Mouse (Mus musculus) stomach, embryonic 15.5 days (tissue): ENCODE data around the gene Olfr934. TPM values are rescaled to one million over a fixed set of nuclear protein-coding genes. Genes with fewer than 3 reads are reported as not detected.

Experiments
- ATAC-seq: fragments of 200-750 bp; cut with Nextera tagmentation; 2 replicates; pipeline ENCODE4 v1.8.0; 2017; ENCODE audit warnings: low read depth, moderate number of reproducible peaks, moderate TSS enrichment; ENCODE audit not compliant: insufficient read depth, low FRiP score
- H3K27ac ChIP-seq: fragments of 300-500 bp; sonication (generic); 2 replicates; pipeline ENCODE4 v1.5.1; 2015; ENCODE audit warnings: mild to moderate bottlenecking, inconsistent platforms
- H3K27me3 ChIP-seq: fragments of 300-500 bp; sonication (generic); replicated peaks from 2 replicates; pipeline ENCODE4 v1.6.1; 2015; ENCODE audit warnings: inconsistent platforms
- H3K36me3 ChIP-seq: fragments of 300-500 bp; sonication (generic); 2 replicates; pipeline ENCODE4 v1.6.1; 2015; ENCODE audit warnings: inconsistent platforms
- H3K4me1 ChIP-seq: fragments of 300-500 bp; sonication (generic); 2 replicates; pipeline ENCODE4 v1.6.1; 2015; ENCODE audit warnings: inconsistent platforms
- H3K4me2 ChIP-seq: fragments of 300-500 bp; sonication (generic); 2 replicates; pipeline ENCODE4 v1.6.1; 2015; ENCODE audit warnings: mild to moderate bottlenecking, inconsistent platforms
- H3K4me3 ChIP-seq: fragments of 300-500 bp; sonication (generic); replicated peaks from 2 replicates; pipeline ENCODE4 v1.5.1; 2015; ENCODE audit warnings: inconsistent platforms
- H3K9ac ChIP-seq: fragments of 300-500 bp; sonication (generic); 2 replicates; pipeline ENCODE4 v1.6.1; 2015; ENCODE audit warnings: inconsistent platforms
- H3K9me3 ChIP-seq: fragments of 300-500 bp; sonication (generic); 2 replicates; pipeline ENCODE4 v1.6.1; 2016; ENCODE audit warnings: inconsistent platforms
- whole genome bisulfite sequencing: fragments of 180-500 bp; shearing (Covaris S2); methylation state at CpG from one replicate; pipeline ENCODE4 v1.1.7; 2015; 5-methylcytosine and 5-hydroxymethylcytosine counted together
- polyA plus RNA-seq: library from polyadenylated mRNA; unstranded; fragments of >200 nt; fragmentation: Nextera tagmentation; extraction: Ambion mirVana; gene quantifications from 2 replicates; pipeline ENCODE4 v1.2.1, GENCODE M21; 2015

Gene Olfr934
- polyA plus RNA-seq, result not detected in 2 replicates

GRCm38 (mm10) chr9:38988215-38988614 is at the start of gene Olfr934:
Gene Olfr934, minus strand, starts transcription at chr9:38988315.
- Histone ChIP-seq H3K9ac (no peak within 1 kb of the TSS), H3K9me3 (no peaks in the 10 kb centered on the region), H3K36me3 (no peaks in the 10 kb centered on the region), H3K4me3 (no peak within 1 kb of the TSS), H3K4me1 (no peaks in the 10 kb centered on the region), H3K4me2 (no peak within 1 kb of the TSS), H3K27ac (no peak within 1 kb of the TSS), H3K27me3 (no peaks in the 10 kb centered on the region)
- 91% methylated on average over 2 of the region's 2 CpGs for WGBS
- no peak for ATAC-seq

- WGBS, result 77% methylated on average over 1 of the region's 1 CpGs
- H3K9me3 ChIP-seq, result no peaks in the 10 kb centered on the region
- H3K4me1 ChIP-seq, result no peaks in the 10 kb centered on the region
- no peak within 1 kb of the TSS for H3K27ac ChIP-seq
- no peak within 1 kb of the TSS for H3K4me2 ChIP-seq
- no peaks in the 10 kb centered on the region for H3K36me3 ChIP-seq
- ATAC-seq, result no peak
- no peaks in the 10 kb centered on the region for H3K27me3 ChIP-seq
- H3K9ac ChIP-seq, result no peak within 1 kb of the TSS
- no peak within 1 kb of the TSS for H3K4me3 ChIP-seq
These were observed 35.2 kb upstream of the Olfr934 start, which contains the start of gene Olfr146 for GRCm38 (mm10) chr9:39023277-39023676. Gene Olfr146, minus strand, starts transcription at chr9:39023377.

GRCm38 (mm10) chr9:38999583-38999982 is 11.5 kb upstream of the Olfr934 start, which contains the start of gene Olfr935:
Gene Olfr935, minus strand, starts transcription at chr9:38999683.
- Histone ChIP-seq H3K4me2 (no peak within 1 kb of the TSS), H3K4me1 (no peaks in the 10 kb centered on the region), H3K27ac (no peak within 1 kb of the TSS), H3K4me3 (no peak within 1 kb of the TSS), H3K36me3 (no peaks in the 10 kb centered on the region), H3K9ac (no peak within 1 kb of the TSS), H3K27me3 (no peaks in the 10 kb centered on the region), H3K9me3 (no peaks in the 10 kb centered on the region)
- ATAC-seq, result no peak
- WGBS, result 77% methylated on average over 2 of the region's 2 CpGs

- Histone ChIP-seq H3K9ac (no peak within 1 kb of the TSS), H3K4me1 (no peaks in the 10 kb centered on the region), H3K36me3 (no peaks in the 10 kb centered on the region), H3K27ac (no peak within 1 kb of the TSS), H3K27me3 (no peaks in the 10 kb centered on the region), H3K9me3 (no peaks in the 10 kb centered on the region), H3K4me2 (no peak within 1 kb of the TSS), H3K4me3 (no peak within 1 kb of the TSS)
- ATAC-seq, result no peak
- WGBS, result 72% methylated on average over 4 of the region's 4 CpGs
These were observed 16.1 kb downstream of the Olfr934 start, which contains the start of gene Olfr933 for GRCm38 (mm10) chr9:38972013-38972412. Gene Olfr933, plus strand, starts transcription at chr9:38972313.

GRCm38 (mm10) chr9:38954124-38954416 is 34.0 kb downstream of the Olfr934 start:
- Histone ChIP-seq H3K27ac (no peak overlapping the region), H3K9ac (no peak overlapping the region), H3K9me3 (no peaks in the 10 kb centered on the region), H3K27me3 (no peaks in the 10 kb centered on the region), H3K4me1 (no peaks in the 10 kb centered on the region), H3K4me2 (no peak overlapping the region), H3K36me3 (no peaks in the 10 kb centered on the region), H3K4me3 (no peak overlapping the region)
- WGBS, result 73% methylated on average over 4 of the region's 4 CpGs
- ATAC-seq, result no peak

GRCm38 (mm10) chr9:38953401-38954123 is 34.6 kb downstream of the Olfr934 start:
- no peak overlapping the region for H3K4me3 ChIP-seq
- H3K9ac ChIP-seq, result no peak overlapping the region
- no peaks in the 10 kb centered on the region for H3K9me3 ChIP-seq
- H3K27ac ChIP-seq, result no peak overlapping the region
- no peak overlapping the region for H3K4me2 ChIP-seq
- H3K27me3 ChIP-seq, result no peaks in the 10 kb centered on the region
- H3K36me3 ChIP-seq, result no peaks in the 10 kb centered on the region
- WGBS, result 49% methylated on average over 7 of the region's 7 CpGs
- ATAC-seq, result no peak
- no peaks in the 10 kb centered on the region for H3K4me1 ChIP-seq

Other genes with a start within 250 kb of the Olfr934 start
- 0.04 and 0.08 TPM in 2 replicates for gene Olfr920, start 236.0 kb downstream of the Olfr934 start, polyA plus RNA-seq
- not detected in 2 replicates for gene Olfr921, start 215.2 kb downstream of the Olfr934 start, polyA plus RNA-seq
- gene Olfr922, start 173.7 kb downstream of the Olfr934 start, polyA plus RNA-seq, result not detected in 2 replicates
- not detected in 2 replicates for gene Olfr923, start 161.8 kb downstream of the Olfr934 start, polyA plus RNA-seq
- not detected in 2 replicates for gene Olfr924, start 143.9 kb downstream of the Olfr934 start, polyA plus RNA-seq
- gene Olfr26, start 133.3 kb downstream of the Olfr934 start, polyA plus RNA-seq, result not detected in 2 replicates
- not detected in 2 replicates for gene Olfr926, start 111.2 kb downstream of the Olfr934 start, polyA plus RNA-seq
- not detected in 2 replicates for gene Olfr930, start 58.5 kb downstream of the Olfr934 start, polyA plus RNA-seq
- not detected in 2 replicates for gene Olfr933, start 16.0 kb downstream of the Olfr934 start, polyA plus RNA-seq
- not detected in 2 replicates for gene Olfr935, start 11.4 kb upstream of the Olfr934 start, polyA plus RNA-seq
- gene Olfr146, start 35.1 kb upstream of the Olfr934 start, polyA plus RNA-seq, result not detected in 2 replicates
- gene Olfr937, start 76.6 kb upstream of the Olfr934 start, polyA plus RNA-seq, result not detected in 2 replicates
- gene Olfr938, start 90.6 kb upstream of the Olfr934 start, polyA plus RNA-seq, result not detected in 2 replicates
- not detected in 2 replicates for gene Olfr27, start 139.8 kb upstream of the Olfr934 start, polyA plus RNA-seq
- not detected in 2 replicates for gene Olfr943, start 178.0 kb upstream of the Olfr934 start, polyA plus RNA-seq
- not detected in 2 replicates for gene Olfr944, start 213.6 kb upstream of the Olfr934 start, polyA plus RNA-seq